Mouse (Mus musculus) cerebellum, adult 2 months (tissue): ENCODE data around the gene Fras1.

ENCODE experiments used
- CTCF ChIP-seq: fragments of 200-500 bp; IDR thresholded peaks from 2 replicates; pipeline ENCODE4 v1.5.1; 2011; ENCODE audit warnings: low read depth, mild to moderate bottlenecking, control low read depth, low read length, moderate library complexity, borderline replicate concordance; ENCODE audit not compliant: insufficient read depth
- POLR2A ChIP-seq: fragments of 200-500 bp; IDR thresholded peaks from 2 replicates; pipeline ENCODE4 v1.6.1; 2011; ENCODE audit warnings: low read length, control low read depth, borderline replicate concordance; ENCODE audit not compliant: insufficient read depth

DNA sequence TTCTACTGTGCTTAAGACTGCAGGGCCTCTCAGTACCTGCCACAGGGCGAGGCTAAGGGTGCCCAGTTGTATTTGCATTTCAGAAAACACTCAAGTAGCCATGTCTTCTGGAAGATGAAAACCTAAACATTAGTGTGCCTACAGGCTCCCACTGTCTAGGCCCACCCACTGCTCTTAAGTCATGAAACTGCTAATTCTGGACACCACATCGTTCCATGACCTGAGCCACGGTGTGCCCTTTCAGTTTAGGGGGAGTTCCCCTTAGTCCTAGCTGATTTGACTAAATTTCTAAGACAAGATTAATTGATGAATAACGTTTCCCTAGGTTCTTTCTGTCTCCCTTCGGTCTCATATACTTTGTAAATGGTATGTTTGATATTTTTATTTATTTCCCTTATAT lies 222.0 kb downstream of the Fras1 start:
- TF ChIP-seq POLR2A (no peak), CTCF (no peak)
